Mouse (Mus musculus) ES-E14 (cell line): ENCODE measurements around the gene Zp3. TPM values are rescaled to one million over a fixed set of nuclear protein-coding genes. Genes with fewer than 3 reads are reported as not detected.

Experiments
- DNase-seq: peaks from one replicate; pipeline ENCODE4 v3.0.0-alpha.2; 2013; ENCODE audit warnings: low read depth, low spot score
- H3K27ac ChIP-seq: 2 replicates; pipeline ENCODE4 v1.5.1; 2012; ENCODE audit warnings: low read depth, mild to moderate bottlenecking, low read length, moderate library complexity, mixed read lengths; ENCODE audit not compliant: poor library complexity, insufficient read depth, severe bottlenecking
- H3K36me3 ChIP-seq: 2 replicates; pipeline ENCODE4 v1.6.1; 2012; ENCODE audit warnings: mild to moderate bottlenecking, low read length, moderate library complexity, mixed read lengths; ENCODE audit not compliant: control insufficient read depth, poor library complexity, insufficient read depth, severe bottlenecking
- H3K4me1 ChIP-seq, 2 experiments: fragments of 150-350 bp in 1 of 2; sonication (generic) in 1 of 2; 2 replicates each; pipeline ENCODE4 v1.6.1; 2012; ENCODE audit warnings: low read length in 2 of 2, mild to moderate bottlenecking in 1 of 2, mixed read lengths in 1 of 2; ENCODE audit not compliant: control insufficient read depth in 2 of 2, insufficient read depth in 2 of 2, poor library complexity in 1 of 2
- H3K4me3 ChIP-seq, 2 experiments: fragments of 150-350 bp in 1 of 2; sonication (generic) in 1 of 2; 2 replicates each; pipeline ENCODE4 v1.5.1; 2012; ENCODE audit warnings: low read length in 2 of 2, low read depth in 1 of 2, mild to moderate bottlenecking in 1 of 2, mixed read lengths in 1 of 2; ENCODE audit not compliant: insufficient read depth in 1 of 2, poor library complexity in 1 of 2, severe bottlenecking in 1 of 2
- H3K9ac ChIP-seq: 2 replicates; pipeline ENCODE4 v1.6.1; 2012; ENCODE audit warnings: low read depth, mild to moderate bottlenecking, low read length, mixed read lengths; ENCODE audit not compliant: poor library complexity, insufficient read depth, severe bottlenecking
- H3K9me3 ChIP-seq: fragments of 150-350 bp; sonication (generic); 2 replicates; pipeline ENCODE4 v1.6.1; 2012; ENCODE audit warnings: low read depth, mild to moderate bottlenecking, low read length; ENCODE audit not compliant: control insufficient read depth, insufficient read depth
- CHD2 ChIP-seq: IDR thresholded peaks from 2 replicates; pipeline ENCODE4 v1.6.1; 2014; ENCODE audit warnings: mild to moderate bottlenecking, low read depth, low read length, inconsistent platforms
- HCFC1 ChIP-seq: IDR thresholded peaks from 2 replicates; pipeline ENCODE4 v1.6.1; 2012; ENCODE audit warnings: low read length, inconsistent platforms, borderline replicate concordance; ENCODE audit not compliant: insufficient read depth
- MAFK ChIP-seq: IDR thresholded peaks from 2 replicates; pipeline ENCODE4 v1.6.1; 2014; ENCODE audit warnings: mild to moderate bottlenecking, low read depth, low read length, inconsistent platforms; ENCODE audit not compliant: insufficient read depth
- ZC3H11A ChIP-seq: IDR thresholded peaks from 2 replicates; pipeline ENCODE4 v1.6.1; 2012; ENCODE audit warnings: low read depth, mild to moderate bottlenecking, inconsistent platforms, low read length, borderline replicate concordance
- ZNF384 ChIP-seq: IDR thresholded peaks from 2 replicates; pipeline ENCODE4 v1.6.1; 2012; ENCODE audit warnings: low read depth, low read length, inconsistent platforms
- in situ Hi-C, 2 experiments: fragments of 600-800 bp; cut with MboI; formaldehyde crosslinking; loops; one replicate each; pipeline ENCODE4 v1.15.1; 2025; ENCODE audit warnings: low sequenced_read_pairs in 2 of 2, inconsistent platforms in 1 of 2; ENCODE audit not compliant: unreplicated experiment in 2 of 2
- total RNA-seq: library from RNA; depleted of rRNA; stranded (reverse); fragments of 300-350 nt; gene quantifications from 2 replicates; pipeline ENCODE4 v1.2.3, GENCODE M21; 2012

Gene Zp3
- total RNA-seq, 1 experiment = 12.7 TPM

DNA sequence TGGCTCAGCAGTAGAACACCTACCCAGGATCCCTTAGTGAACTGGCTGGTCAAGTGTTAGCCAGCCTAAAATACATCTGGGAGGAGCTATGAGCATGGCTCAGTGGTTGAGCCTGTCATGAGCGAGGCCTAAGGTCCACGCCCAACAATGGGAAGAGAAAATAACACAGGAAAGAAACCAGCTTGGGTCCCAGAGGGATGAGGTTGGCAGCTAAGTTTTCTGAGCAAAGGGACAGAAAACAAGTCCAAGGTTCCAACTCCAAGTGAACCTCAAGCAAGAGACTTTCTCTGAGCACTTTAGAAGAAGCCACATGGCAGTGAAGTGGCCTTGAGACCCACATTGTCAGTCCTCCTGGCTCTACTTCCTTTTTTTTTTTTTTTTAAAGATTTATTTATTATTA, 28.2 kb upstream of the Zp3 start:
- peaks cover 3 to 19% of the 10 kb centered on the region in 2 experiments for H3K4me1 ChIP-seq
- H3K9ac ChIP-seq = no peak overlapping the region
- in situ Hi-C loops = no loop called here
- TF ChIP-seq HCFC1 (no peak), CHD2 (no peak), MAFK (no peak), ZC3H11A (no peak), ZNF384 (no peak)
- H3K27ac ChIP-seq = peak overlapping the region; percentile 26; the same call in 1 of the 2 replicates
- no peaks in the 10 kb centered on the region for H3K36me3 ChIP-seq
- H3K4me3 ChIP-seq = no peak overlapping the region
- H3K9me3 ChIP-seq = no peaks in the 10 kb centered on the region
- no peak for DNase-seq

DNA sequence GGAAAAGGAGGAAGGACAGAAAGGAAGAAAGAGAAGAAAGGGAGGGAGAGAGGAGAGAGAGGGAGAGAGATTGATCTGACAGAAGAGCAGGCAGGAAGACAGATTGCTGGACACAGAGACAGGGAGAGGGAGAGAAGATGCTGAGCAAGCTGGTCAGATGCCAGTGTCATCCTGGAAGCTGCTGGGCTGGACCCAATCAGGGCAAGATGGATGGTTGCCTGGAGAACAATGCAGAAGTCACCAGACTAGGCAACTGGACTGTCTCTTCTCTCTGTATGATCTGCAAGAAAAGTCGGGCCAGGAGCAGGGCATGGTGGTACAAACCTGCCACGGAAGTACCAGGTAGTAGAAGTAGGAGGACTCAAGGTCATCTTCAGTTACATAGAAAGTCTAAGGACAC, 27.1 kb upstream of the Zp3 start:
- Histone ChIP-seq H3K9me3 (no peaks in the 10 kb centered on the region), H3K4me1 (peaks cover 8 to 17% of the 10 kb centered on the region in 2 experiments), H3K9ac (no peak overlapping the region), H3K36me3 (no peaks in the 10 kb centered on the region), H3K27ac (no peak overlapping the region), H3K4me3 (no peak overlapping the region)
- TF ChIP-seq HCFC1 = no peak
- no peak for TF ChIP-seq MAFK
- no peak for TF ChIP-seq ZNF384
- no peak for TF ChIP-seq CHD2
- TF ChIP-seq ZC3H11A = no peak
- DNase-seq = no peak
- in situ Hi-C loops = no loop called here

DNA sequence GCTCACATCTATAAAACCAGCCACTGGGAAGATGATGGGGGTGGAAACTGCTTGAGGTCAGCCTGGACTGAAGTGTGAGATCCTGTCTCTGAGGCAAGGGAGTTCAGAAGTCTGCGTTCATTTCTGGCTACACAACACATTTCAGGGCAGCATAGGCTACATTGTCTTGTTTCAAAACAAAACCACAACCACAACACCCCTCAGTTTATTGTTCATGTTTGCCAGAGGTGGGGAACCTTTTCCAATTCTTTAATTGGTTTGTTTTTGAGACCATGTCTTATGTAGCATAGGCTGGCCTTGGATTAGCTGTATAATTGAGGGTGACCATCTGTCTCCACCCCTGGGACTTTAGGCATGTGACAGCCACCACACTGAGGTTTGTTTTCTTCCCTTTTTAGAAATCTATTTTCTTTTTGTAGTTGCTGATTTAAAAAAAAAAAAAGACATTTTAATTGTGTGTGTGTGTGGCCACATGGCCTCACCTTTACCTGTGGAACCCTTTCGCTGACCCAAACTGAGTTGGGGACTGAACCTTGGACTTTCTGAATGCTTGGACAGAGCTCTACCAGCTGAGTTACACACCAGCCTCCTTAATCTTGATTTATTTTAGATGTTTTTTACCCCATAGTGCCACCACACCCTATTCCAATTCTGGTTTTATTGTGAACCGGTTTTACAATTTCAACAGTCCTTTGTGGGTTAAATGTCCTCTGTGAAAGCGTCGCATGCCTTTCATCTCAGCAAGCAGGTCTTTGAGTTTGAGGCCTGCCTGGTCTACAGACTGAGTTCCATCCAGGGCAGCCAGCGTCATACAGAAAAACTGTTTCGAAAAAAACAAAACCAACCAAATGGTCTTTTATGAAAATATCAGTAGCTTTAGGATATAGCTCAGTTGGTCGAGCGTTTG, 23.3 kb upstream of the Zp3 start:
- no peaks in the 10 kb centered on the region for H3K36me3 ChIP-seq

DNA sequence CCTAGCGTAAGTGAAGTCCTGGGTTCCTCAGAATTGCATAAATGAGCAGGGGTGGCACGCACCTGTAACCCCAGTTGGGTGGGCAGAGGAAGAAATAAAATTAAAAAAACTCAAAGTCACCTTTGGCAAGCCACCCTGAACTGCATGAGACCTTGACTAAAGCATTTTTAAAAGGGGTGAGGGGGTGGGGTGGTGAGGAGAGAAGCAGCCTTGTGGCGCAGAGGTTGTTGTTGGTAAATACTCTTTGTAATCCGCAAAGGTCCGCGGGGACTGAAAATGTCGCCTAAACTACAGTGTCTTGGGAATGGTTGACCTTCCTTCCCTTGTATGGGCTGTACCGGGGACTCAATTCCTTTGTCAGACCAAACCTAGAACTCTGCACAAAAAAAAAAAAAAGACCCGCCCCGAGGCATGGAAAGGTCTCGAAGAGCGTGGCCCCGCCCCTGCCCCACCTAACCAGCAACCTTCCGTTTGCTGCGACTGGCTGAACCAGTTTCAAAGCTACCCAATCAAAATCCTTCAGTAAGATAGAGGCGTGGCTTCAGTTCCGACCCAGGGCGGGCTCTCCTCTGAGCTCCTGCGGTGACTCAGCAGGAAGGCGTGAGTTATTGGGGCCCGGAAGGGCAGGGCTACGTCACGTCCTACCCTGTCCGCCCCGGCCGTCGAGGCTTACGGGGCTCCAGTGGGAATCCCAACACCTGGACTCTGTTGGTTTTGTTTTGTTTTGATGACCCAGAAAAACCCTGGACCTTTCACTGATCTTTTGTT, 22.5 kb upstream of the Zp3 start:
- Histone ChIP-seq H3K4me3 (peak overlapping the region; percentile 42 to 63), H3K9me3 (no peaks in the 10 kb centered on the region), H3K9ac (peak overlapping the region; percentile 71), H3K36me3 (no peaks in the 10 kb centered on the region), H3K4me1 (peaks cover 11 to 39% of the 10 kb centered on the region in 2 experiments), H3K27ac (peak overlapping the region; percentile 98)
- peak; percentile 98 for DNase-seq
- in situ Hi-C loops = no loop called here
- TF ChIP-seq CHD2 (peak; percentile 30; the same call in 1 of the 2 replicates), HCFC1 (0 out of 2 replicates have a peak, but pooled peaks have one; percentile 31), MAFK (peak; percentile 95), ZNF384 (peak; percentile 98), ZC3H11A (no peak)

More for the DNA sequence above, 23.3 kb upstream of the Zp3 start:
- in situ Hi-C loops = no loop called here
- no peaks in the 10 kb centered on the region for H3K9me3 ChIP-seq
- H3K4me1 ChIP-seq = peaks cover 10 to 39% of the 10 kb centered on the region in 2 experiments
- H3K9ac ChIP-seq = peak overlapping the region; percentile 71
- DNase-seq = no peak
- peak overlapping the region; percentile 98 for H3K27ac ChIP-seq
- TF ChIP-seq ZNF384 = no peak
- TF ChIP-seq ZC3H11A = no peak
- H3K4me3 ChIP-seq = peak overlapping the region; percentile 42 to 48; a peak in 3 of 4 replicates
